Mouse (Mus musculus): Measurements from ENCODE around the gene Stard5. TPM values are rescaled to one million over a fixed set of nuclear protein-coding genes. Genes with fewer than 3 reads are reported as not detected.

The Stard5 gene
- polyA plus RNA-seq, 1 experiment from 2014 or later, result 17.2 TPM

DNA sequence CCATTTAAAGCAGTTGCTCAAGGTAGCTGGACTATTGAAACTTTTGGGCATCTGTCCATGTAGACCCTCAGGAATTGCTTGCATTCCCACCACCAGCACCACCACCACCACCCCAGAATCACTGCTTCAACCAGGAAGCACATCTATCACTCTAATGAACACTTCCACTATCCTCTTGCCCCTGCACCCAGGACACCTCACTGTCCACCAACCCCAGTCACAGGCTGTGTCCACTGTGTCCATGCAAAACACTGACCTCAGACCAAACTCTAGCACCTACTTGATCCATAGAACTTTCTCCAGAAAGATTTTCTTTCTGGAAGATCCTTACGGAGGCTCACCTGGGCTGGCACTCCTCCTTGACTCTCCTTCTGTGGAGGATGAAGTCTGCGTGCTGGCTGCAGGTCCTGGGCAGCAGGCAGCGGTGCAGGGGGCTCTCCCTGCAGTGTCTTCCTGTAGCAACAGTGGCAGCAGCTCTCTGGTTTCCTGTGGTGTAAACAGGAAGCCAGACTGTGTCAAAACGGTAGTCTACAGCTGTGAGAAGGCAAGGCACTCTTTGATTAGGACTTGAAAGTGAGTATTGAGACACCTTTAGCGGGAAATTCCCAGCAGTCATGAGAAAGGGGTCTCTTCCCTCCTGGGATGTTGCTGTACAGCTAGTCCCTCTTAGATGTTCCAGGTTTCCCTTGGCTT, 23.3 kb downstream of the Stard5 start:
- Histone ChIP-seq H3K4me1 (replicated peaks; ENCODE audit: control insufficient read depth, insufficient read depth, low read length) (no peaks in the 10 kb centered on the region; the same call in 1 of the 2 replicates), H3K4me2 (ENCODE audit: low read depth, low read length) (0 out of 2 replicates have a peak overlapping the region, but pooled peaks have one; percentile 10), H3K27ac (ENCODE audit: low read length) (no peak overlapping the region), H3K4me3 (ENCODE audit: low read length) (peak overlapping the region; percentile 9), H3K36me3 (ENCODE audit: control insufficient read depth, insufficient read depth, low read length) (peaks cover under 1% of the 10 kb centered on the region; the same call in 1 of the 2 replicates), H3K27me3 (ENCODE audit: control insufficient read depth, insufficient read depth, low read depth, low read length) (no peaks in the 10 kb centered on the region), H3K9ac (ENCODE audit: low read length) (no peak overlapping the region), H3K9me3 (ENCODE audit: control insufficient read depth, low read length) (no peaks in the 10 kb centered on the region)
- 43% methylated on average over 5 of the region's 5 CpGs for WGBS
- ATAC-seq (ENCODE audit: low read depth), result peak; percentile 69

DNA sequence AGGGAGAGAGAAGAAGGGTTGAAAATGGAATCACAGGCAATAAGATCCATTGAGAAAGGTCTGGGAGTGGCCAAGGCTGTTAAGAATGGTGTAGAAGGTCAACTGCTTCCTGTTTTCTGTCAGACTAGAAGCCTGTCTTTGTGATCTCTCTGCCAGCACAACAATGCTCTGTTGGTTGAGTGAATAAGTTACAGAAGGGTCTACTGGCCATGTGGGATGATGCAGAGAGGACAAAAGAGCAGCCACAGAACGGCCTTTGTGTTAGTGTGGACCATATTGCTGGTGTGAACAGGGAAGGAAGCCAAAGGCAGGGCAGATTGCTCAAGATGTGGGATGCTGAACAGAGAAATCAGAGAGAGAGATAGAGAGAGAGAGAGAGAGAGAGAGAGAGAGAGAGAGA, 27.0 kb downstream of the Stard5 start:
- Histone ChIP-seq H3K9me3 (ENCODE audit: control insufficient read depth, low read length) (no peaks in the 10 kb centered on the region), H3K36me3 (ENCODE audit: control insufficient read depth, insufficient read depth, low read length) (peaks cover 4% of the 10 kb centered on the region; the same call in 1 of the 2 replicates), H3K4me3 (ENCODE audit: low read length) (no peak overlapping the region), H3K4me2 (ENCODE audit: low read depth, low read length) (no peak overlapping the region), H3K27ac (ENCODE audit: low read length) (peak overlapping the region; percentile 55), H3K27me3 (ENCODE audit: control insufficient read depth, insufficient read depth, low read depth, low read length) (no peaks in the 10 kb centered on the region), H3K9ac (ENCODE audit: low read length) (no peak overlapping the region), H3K4me1 (replicated peaks; ENCODE audit: control insufficient read depth, insufficient read depth, low read length) (no peaks in the 10 kb centered on the region; the same call in 1 of the 2 replicates)
- 66% methylated on average over 1 of the region's 1 CpGs for WGBS
- ATAC-seq (ENCODE audit: low read depth), result peak; percentile 37; the same call in 1 of the 2 replicates

DNA sequence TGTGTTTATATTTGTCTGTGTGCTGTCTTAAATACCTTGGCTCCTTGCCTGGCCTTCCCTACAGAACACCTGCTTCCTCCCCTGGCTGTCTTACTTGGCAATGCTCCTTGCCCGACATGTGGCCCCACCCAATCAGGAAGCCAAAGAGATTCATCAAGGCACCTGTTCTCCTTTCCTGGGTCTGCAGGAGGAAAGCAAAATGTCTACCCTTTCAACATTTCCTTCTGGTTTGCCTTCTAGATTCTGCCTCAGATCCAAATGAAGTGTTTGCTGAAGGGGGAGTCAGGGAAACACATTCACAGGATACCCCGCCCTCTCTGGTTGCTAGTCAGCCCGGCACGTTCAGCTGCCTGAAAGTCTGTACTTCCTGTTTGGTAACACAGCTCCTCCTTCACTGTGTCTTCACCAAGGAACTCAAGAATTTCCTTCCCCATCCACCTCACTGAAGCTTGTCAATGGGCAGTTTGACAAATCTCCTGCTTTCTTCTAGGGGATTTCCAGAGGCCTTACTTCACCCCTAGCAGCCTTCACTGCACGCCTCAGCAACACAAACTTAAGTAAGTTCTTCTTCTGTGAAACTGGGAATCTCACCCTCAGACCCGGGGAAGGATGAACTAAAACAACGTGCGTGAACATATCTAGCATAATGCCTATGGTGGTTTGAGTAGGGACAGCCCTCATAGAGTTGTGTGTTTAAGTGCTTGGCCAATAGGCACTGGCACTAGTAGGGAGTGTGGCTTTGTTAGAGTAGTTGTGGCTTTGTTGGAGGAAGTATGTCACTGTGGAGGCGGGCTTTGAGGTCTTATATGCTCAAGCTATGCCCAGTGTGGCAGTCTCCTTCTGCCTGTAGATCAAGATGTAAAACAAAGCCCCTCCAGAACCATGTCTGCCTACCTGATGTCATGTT, 27.7 kb downstream of the Stard5 start:
- 54% methylated on average over 9 of the region's 9 CpGs for WGBS
- peak; percentile 67 for ATAC-seq (ENCODE audit: low read depth)
- H3K27ac ChIP-seq (ENCODE audit: low read length), result peak overlapping the region; percentile 74
- no peaks in the 10 kb centered on the region for H3K27me3 ChIP-seq (ENCODE audit: control insufficient read depth, insufficient read depth, low read depth, low read length)
- H3K4me1 ChIP-seq (replicated peaks; ENCODE audit: control insufficient read depth, insufficient read depth, low read length), result no peaks in the 10 kb centered on the region; the same call in 1 of the 2 replicates
- no peak overlapping the region for H3K9ac ChIP-seq (ENCODE audit: low read length)
- H3K4me2 ChIP-seq (ENCODE audit: low read depth, low read length), result no peak overlapping the region
- H3K36me3 ChIP-seq (ENCODE audit: control insufficient read depth, insufficient read depth, low read length), result peaks cover 4% of the 10 kb centered on the region; the same call in 1 of the 2 replicates
- no peaks in the 10 kb centered on the region for H3K9me3 ChIP-seq (ENCODE audit: control insufficient read depth, low read length)
- no peak overlapping the region for H3K4me3 ChIP-seq (ENCODE audit: low read length)

DNA sequence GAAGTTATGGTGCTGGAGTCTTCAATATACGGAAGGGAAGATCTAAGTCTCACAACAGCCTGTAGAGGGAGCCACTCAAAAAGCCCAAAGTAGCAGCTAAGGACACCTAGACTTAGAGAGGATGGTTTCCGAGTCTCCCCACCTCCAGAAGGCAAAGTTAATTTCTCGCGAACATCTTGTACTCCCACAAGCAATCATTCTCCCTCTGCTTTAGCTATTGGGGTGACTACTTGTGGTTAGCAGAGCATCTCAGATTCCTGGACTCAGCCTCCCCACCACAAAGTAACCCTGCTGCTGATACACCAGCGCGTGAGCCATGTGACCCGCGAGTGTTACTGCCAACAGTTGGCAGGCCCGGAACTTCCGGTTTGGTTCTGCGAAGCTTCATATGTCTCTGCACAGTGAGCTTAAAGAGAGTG, 28.5 kb downstream of the Stard5 start:
- H3K4me2 ChIP-seq (ENCODE audit: low read depth, low read length), result no peak overlapping the region
- H3K9me3 ChIP-seq (ENCODE audit: control insufficient read depth, low read length), result no peaks in the 10 kb centered on the region
- WGBS, result 86% methylated on average over 11 of the region's 11 CpGs
- H3K4me1 ChIP-seq (replicated peaks; ENCODE audit: control insufficient read depth, insufficient read depth, low read length), result no peaks in the 10 kb centered on the region; the same call in 1 of the 2 replicates
- no peak overlapping the region for H3K27ac ChIP-seq (ENCODE audit: low read length)
- H3K27me3 ChIP-seq (ENCODE audit: control insufficient read depth, insufficient read depth, low read depth, low read length), result no peaks in the 10 kb centered on the region
- H3K9ac ChIP-seq (ENCODE audit: low read length), result no peak overlapping the region
- H3K36me3 ChIP-seq (ENCODE audit: control insufficient read depth, insufficient read depth, low read length), result peaks cover 4% of the 10 kb centered on the region; the same call in 1 of the 2 replicates
- ATAC-seq (ENCODE audit: low read depth), result no peak
- no peak overlapping the region for H3K4me3 ChIP-seq (ENCODE audit: low read length)

DNA sequence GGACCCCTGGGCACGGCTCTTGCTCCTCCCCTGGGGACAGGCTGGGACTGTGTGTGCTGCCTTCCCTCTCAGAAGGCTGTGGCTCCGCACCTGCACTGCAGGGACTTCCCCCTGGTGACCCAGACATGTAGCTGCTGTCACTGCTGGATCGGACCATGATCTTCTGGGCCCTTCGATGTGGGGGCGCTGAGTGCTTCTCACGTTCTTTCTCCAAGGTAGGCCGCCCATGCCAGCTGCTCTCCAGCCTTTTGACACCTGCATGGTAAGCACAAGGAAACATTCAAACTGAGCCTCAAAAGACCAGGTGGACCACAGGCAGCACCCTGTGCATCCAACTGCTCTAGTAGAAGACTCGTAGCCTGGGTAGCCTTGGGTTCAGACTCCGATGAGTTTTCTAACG, 29.3 kb downstream of the Stard5 start:
- H3K9me3 ChIP-seq (ENCODE audit: control insufficient read depth, low read length), result no peaks in the 10 kb centered on the region
- ATAC-seq (ENCODE audit: low read depth), result no peak
- H3K4me3 ChIP-seq (ENCODE audit: low read length), result no peak overlapping the region
- 86% methylated on average over 10 of the region's 10 CpGs for WGBS
- no peaks in the 10 kb centered on the region for H3K27me3 ChIP-seq (ENCODE audit: control insufficient read depth, insufficient read depth, low read depth, low read length)
- no peak overlapping the region for H3K27ac ChIP-seq (ENCODE audit: low read length)
- H3K9ac ChIP-seq (ENCODE audit: low read length), result no peak overlapping the region
- H3K36me3 ChIP-seq (ENCODE audit: control insufficient read depth, insufficient read depth, low read length), result peaks cover 4% of the 10 kb centered on the region; the same call in 1 of the 2 replicates
- H3K4me2 ChIP-seq (ENCODE audit: low read depth, low read length), result no peak overlapping the region
- no peaks in the 10 kb centered on the region; the same call in 1 of the 2 replicates for H3K4me1 ChIP-seq (replicated peaks; ENCODE audit: control insufficient read depth, insufficient read depth, low read length)

DNA sequence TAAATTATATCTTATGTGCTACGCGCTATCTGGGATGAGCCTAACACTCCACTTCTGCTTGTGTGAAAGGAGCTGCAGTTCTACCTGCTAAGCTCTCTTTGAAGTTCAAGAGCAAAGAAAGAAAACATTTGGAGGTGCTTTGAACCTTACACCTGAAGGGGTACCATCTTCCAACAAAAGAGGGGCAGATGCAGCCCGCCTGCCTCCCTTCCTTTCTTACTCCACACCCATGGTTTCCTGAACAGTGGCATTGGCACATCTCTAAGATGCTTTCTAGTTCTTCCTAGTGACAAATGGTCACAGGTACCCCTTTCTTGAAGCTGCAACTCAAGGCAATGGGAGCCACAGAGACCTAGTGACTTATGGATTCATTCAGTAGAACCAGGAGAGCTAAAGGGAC, 30.0 kb downstream of the Stard5 start:
- WGBS, result 95% methylated on average over 3 of the region's 3 CpGs
- Histone ChIP-seq H3K4me2 (ENCODE audit: low read depth, low read length) (no peak overlapping the region), H3K27ac (ENCODE audit: low read length) (no peak overlapping the region), H3K9me3 (ENCODE audit: control insufficient read depth, low read length) (no peaks in the 10 kb centered on the region), H3K4me1 (replicated peaks; ENCODE audit: control insufficient read depth, insufficient read depth, low read length) (no peaks in the 10 kb centered on the region; the same call in 1 of the 2 replicates), H3K36me3 (ENCODE audit: control insufficient read depth, insufficient read depth, low read length) (peaks cover 4% of the 10 kb centered on the region; the same call in 1 of the 2 replicates), H3K4me3 (ENCODE audit: low read length) (no peak overlapping the region), H3K27me3 (ENCODE audit: control insufficient read depth, insufficient read depth, low read depth, low read length) (no peaks in the 10 kb centered on the region), H3K9ac (ENCODE audit: low read length) (no peak overlapping the region)
- ATAC-seq (ENCODE audit: low read depth), result no peak

DNA sequence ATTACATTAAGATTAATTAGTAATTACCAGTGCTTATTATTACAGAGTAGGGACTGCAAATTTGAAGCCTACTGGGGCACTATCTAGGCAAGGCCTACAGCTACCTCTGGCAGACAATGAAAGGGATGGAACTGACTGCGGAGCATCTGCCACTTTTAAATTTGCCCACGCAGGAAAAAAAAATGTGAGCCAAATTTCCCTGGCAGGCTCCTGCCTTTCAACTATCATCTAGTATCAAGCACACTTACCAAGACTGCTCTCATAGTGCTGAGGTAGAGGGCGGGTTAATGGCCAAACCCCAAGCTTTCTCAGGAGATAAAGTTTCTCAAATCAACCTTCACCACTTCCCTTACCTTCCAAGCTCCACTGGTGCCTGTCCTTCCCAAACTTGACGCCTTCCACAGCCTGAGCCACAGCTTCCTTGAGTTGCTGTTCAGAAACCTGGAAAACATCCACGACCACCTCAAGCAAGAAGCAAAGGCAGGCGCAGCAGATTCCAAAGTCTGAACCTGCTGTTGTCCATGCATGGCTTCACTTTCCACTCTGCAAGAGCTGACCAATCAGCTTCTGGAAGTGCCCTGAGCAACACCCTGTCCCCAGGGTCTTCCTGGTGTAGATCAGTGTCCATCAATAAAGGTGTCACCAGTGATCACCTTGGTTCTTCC, 31.1 kb downstream of the Stard5 start:
- Histone ChIP-seq H3K36me3 (ENCODE audit: control insufficient read depth, insufficient read depth, low read length) (peaks cover 4% of the 10 kb centered on the region; the same call in 1 of the 2 replicates), H3K27me3 (ENCODE audit: control insufficient read depth, insufficient read depth, low read depth, low read length) (no peaks in the 10 kb centered on the region), H3K4me3 (ENCODE audit: low read length) (no peak overlapping the region), H3K27ac (ENCODE audit: low read length) (no peak overlapping the region), H3K9me3 (ENCODE audit: control insufficient read depth, low read length) (no peaks in the 10 kb centered on the region), H3K4me2 (ENCODE audit: low read depth, low read length) (no peak overlapping the region), H3K4me1 (replicated peaks; ENCODE audit: control insufficient read depth, insufficient read depth, low read length) (no peaks in the 10 kb centered on the region; the same call in 1 of the 2 replicates), H3K9ac (ENCODE audit: low read length) (no peak overlapping the region)
- ATAC-seq (ENCODE audit: low read depth), result no peak
- 86% methylated on average over 6 of the region's 6 CpGs for WGBS

DNA sequence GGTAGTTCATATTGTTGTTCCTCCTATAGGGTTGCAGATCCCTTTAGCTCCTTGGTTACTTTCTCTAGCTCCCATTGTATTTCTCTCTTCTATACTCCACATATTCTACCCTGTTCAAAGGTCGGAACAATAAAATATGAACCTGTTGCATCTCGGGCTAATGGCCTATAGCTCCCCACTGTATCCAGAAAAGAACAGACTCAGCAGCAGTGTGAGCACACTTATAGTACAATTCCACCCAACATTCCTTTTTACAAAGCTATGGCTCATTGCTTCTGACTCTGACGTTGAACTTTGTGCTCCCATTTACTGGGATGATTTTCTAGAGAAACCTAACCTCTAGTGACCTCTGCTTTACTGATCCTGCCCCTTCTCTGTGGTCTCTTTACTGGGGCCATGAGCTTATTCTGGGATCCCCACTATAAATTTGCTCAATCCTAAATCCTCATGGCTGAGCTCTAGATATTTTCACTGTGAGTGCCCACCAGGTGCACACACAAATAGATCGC, 34.4 kb downstream of the Stard5 start:
- Histone ChIP-seq H3K27me3 (ENCODE audit: control insufficient read depth, insufficient read depth, low read depth, low read length) (no peaks in the 10 kb centered on the region), H3K4me3 (ENCODE audit: low read length) (no peak overlapping the region), H3K27ac (ENCODE audit: low read length) (no peak overlapping the region), H3K4me1 (replicated peaks; ENCODE audit: control insufficient read depth, insufficient read depth, low read length) (no peaks in the 10 kb centered on the region), H3K9me3 (ENCODE audit: control insufficient read depth, low read length) (no peaks in the 10 kb centered on the region), H3K4me2 (ENCODE audit: low read depth, low read length) (no peak overlapping the region), H3K9ac (ENCODE audit: low read length) (no peak overlapping the region), H3K36me3 (ENCODE audit: control insufficient read depth, insufficient read depth, low read length) (no peaks in the 10 kb centered on the region)
- ATAC-seq (ENCODE audit: low read depth), result no peak
- WGBS, result 82% methylated on average over 4 of the region's 4 CpGs
